In the genomic region with DNA sequence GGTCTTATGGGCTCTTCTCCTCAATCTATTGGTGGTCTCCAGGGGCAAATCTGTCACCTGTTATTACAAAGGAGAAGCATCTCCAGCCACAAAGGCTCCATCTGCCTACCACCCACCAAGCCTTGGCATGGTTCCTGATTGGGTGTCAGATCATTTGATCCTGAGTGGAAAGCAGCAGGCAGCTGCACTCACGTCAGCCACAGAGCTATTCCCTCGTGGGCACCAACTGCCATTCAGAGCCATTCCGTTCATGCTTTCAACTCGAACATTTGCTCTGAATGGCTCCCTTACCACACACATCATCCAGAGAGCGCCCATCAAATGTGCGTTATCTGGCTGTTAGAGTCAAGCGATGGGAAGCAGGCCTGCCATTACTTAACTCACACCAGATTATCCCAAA, we compare ENCODE assay signal across 10 mouse cellular contexts.
DNase-seq lines count a peak whose midpoint lies in the region; ATAC-seq and TF ChIP-seq lines count a peak whose summit lies in the region.
"Had no signal": no experiment of that assay in that cellular context is flagged by ENCODE, and none has a peak within 500 bp of the region (broad histone marks: within the 10 kb centered on the region; RNA-seq: fewer than 3 reads in every experiment).

No protein-coding gene starts in this region.

- TF ChIP-seq EP300 in lung, postnatal 0 days (IDR thresholded peaks at IDR 0.05): no peak

- no peak overlapping the region for H3K27ac ChIP-seq in lung, postnatal 0 days (ENCODE audit: low read length)
- no peak overlapping the region for H3K27ac ChIP-seq in cerebellum, adult 2 months (ENCODE audit: insufficient read depth, low read length)
- H3K27ac ChIP-seq in hindbrain, embryonic 16.5 days (ENCODE audit: low read depth, low read length): no peak overlapping the region
- no peak overlapping the region for H3K27ac ChIP-seq in neural tube, embryonic 12.5 days
- no peak overlapping the region for H3K27ac ChIP-seq in kidney, embryonic 16.5 days (ENCODE audit: low read length)
- H3K27ac ChIP-seq: limb, embryonic 15.5 days had no signal

- no peaks in the 10 kb centered on the region for H3K36me3 ChIP-seq in lung, postnatal 0 days (ENCODE audit: insufficient read depth, low read length)
- peaks cover 4% of the 10 kb centered on the region for H3K36me3 ChIP-seq in hindbrain, embryonic 16.5 days (ENCODE audit: control insufficient read depth, insufficient read depth, low read length)
- peaks cover 11% of the 10 kb centered on the region; the same call in 1 of the 2 replicates for H3K36me3 ChIP-seq in neural tube, embryonic 12.5 days
- H3K36me3 ChIP-seq in kidney, embryonic 16.5 days (ENCODE audit: insufficient read depth, low read length): no peaks in the 10 kb centered on the region
- H3K36me3 ChIP-seq: limb, embryonic 15.5 days had no signal

- no peak overlapping the region for H3K9ac ChIP-seq in lung, postnatal 0 days (replicated peaks; ENCODE audit: low read depth)
- no peak overlapping the region for H3K9ac ChIP-seq in hindbrain, embryonic 16.5 days (ENCODE audit: low read depth, low read length)
- no peak overlapping the region for H3K9ac ChIP-seq in neural tube, embryonic 12.5 days
- H3K9ac ChIP-seq in kidney, embryonic 16.5 days (replicated peaks; ENCODE audit: low read length): no peak overlapping the region
- H3K9ac ChIP-seq: limb, embryonic 15.5 days had no signal

- H3K4me2 ChIP-seq in lung, postnatal 0 days (replicated peaks; ENCODE audit: low read depth, low read length): no peak overlapping the region
- H3K4me2 ChIP-seq in hindbrain, embryonic 16.5 days (ENCODE audit: low read length): no peak overlapping the region
- no peak overlapping the region for H3K4me2 ChIP-seq in neural tube, embryonic 12.5 days (replicated peaks)
- no peak overlapping the region for H3K4me2 ChIP-seq in kidney, embryonic 16.5 days (replicated peaks; ENCODE audit: low read depth, low read length)
- H3K4me2 ChIP-seq: limb, embryonic 15.5 days had no signal

- no peaks in the 10 kb centered on the region for H3K9me3 ChIP-seq in lung, postnatal 0 days (ENCODE audit: low read length)
- no peaks in the 10 kb centered on the region for H3K9me3 ChIP-seq in hindbrain, embryonic 16.5 days (ENCODE audit: control insufficient read depth, low read length)
- H3K9me3 ChIP-seq in neural tube, embryonic 12.5 days: no peaks in the 10 kb centered on the region
- no peaks in the 10 kb centered on the region for H3K9me3 ChIP-seq in kidney, embryonic 16.5 days (ENCODE audit: low read length)
- H3K9me3 ChIP-seq: limb, embryonic 15.5 days had no signal

- DNase-seq in lung, postnatal 0 days (ENCODE audit: low spot score): peak; percentile 42
- no peak for DNase-seq in lung, adult 2 months
- peak; percentile 64 to 66 for DNase-seq in cerebellum, adult 2 months
- DNase-seq in left cerebral cortex, postnatal 10 days (ENCODE audit: extremely low spot score in 1 of 2, low spot score in 2 of 2): no peak
- DNase-seq in c-Kit-positive CD71-positive TER-119-positive erythroid progenitor cells, embryonic 14.5 days (ENCODE audit: low spot score): no peak

- 0 out of 2 replicates have a peak, but pooled peaks cover 2% of the 10 kb centered on the region for H3K4me1 ChIP-seq in lung, postnatal 0 days (ENCODE audit: insufficient read depth, low read depth, low read length)
- H3K4me1 ChIP-seq in lung, adult 2 months (ENCODE audit: control insufficient read depth, insufficient read depth, low read length): no peaks in the 10 kb centered on the region
- peaks cover 8% of the 10 kb centered on the region for H3K4me1 ChIP-seq in cerebellum, adult 2 months (ENCODE audit: control insufficient read depth, insufficient read depth, low read length)
- H3K4me1 ChIP-seq in hindbrain, embryonic 16.5 days (ENCODE audit: control insufficient read depth, insufficient read depth, low read depth, low read length): peaks cover 5% of the 10 kb centered on the region; the same call in 1 of the 2 replicates
- H3K4me1 ChIP-seq in neural tube, embryonic 12.5 days: peaks cover 4% of the 10 kb centered on the region; the same call in 1 of the 2 replicates
- H3K4me1 ChIP-seq in kidney, embryonic 16.5 days (ENCODE audit: insufficient read depth, low read length): peaks cover 7% of the 10 kb centered on the region; the same call in 1 of the 2 replicates
- H3K4me1 ChIP-seq: limb, embryonic 15.5 days had no signal

- ATAC-seq in lung, postnatal 0 days: peak; percentile 45
- ATAC-seq in hindbrain, embryonic 16.5 days: peak; percentile 76
- ATAC-seq in neural tube, embryonic 12.5 days (ENCODE audit: low FRiP score, low read depth): peak; percentile 78
- no peak for ATAC-seq in kidney, embryonic 16.5 days (ENCODE audit: low FRiP score, low TSS enrichment)

- 52% methylated on average over 7 of the region's 7 CpGs for WGBS in lung, postnatal 0 days
- WGBS in lung, adult 2 months: 68% methylated on average over 7 of the region's 7 CpGs
- WGBS in cerebellum, adult 2 months: 17% methylated on average over 7 of the region's 7 CpGs
- 23% methylated on average over 7 of the region's 7 CpGs for WGBS in hindbrain, embryonic 16.5 days
- 47% methylated on average over 7 of the region's 7 CpGs for WGBS in neural tube, embryonic 12.5 days
- 68% methylated on average over 7 of the region's 7 CpGs for WGBS in kidney, embryonic 16.5 days

- intact Hi-C loops in left cerebral cortex, postnatal 10 days (cut with DNase I): loop anchor here (10.0 kb wide), 1 partner anchor 117 kb away; no protein-coding TSS in a partner anchor

- H3K27me3 ChIP-seq in lung, postnatal 0 days (replicated peaks; ENCODE audit: insufficient read depth, low read length): no peaks in the 10 kb centered on the region
- no peaks in the 10 kb centered on the region for H3K27me3 ChIP-seq in cerebellum, adult 2 months (ENCODE audit: control insufficient read depth, insufficient read depth, low read length)
- H3K27me3 ChIP-seq in hindbrain, embryonic 16.5 days (replicated peaks; ENCODE audit: control insufficient read depth, insufficient read depth, low read length): no peaks in the 10 kb centered on the region
- H3K27me3 ChIP-seq in neural tube, embryonic 12.5 days (replicated peaks): no peaks in the 10 kb centered on the region
- no peaks in the 10 kb centered on the region for H3K27me3 ChIP-seq in kidney, embryonic 16.5 days (ENCODE audit: insufficient read depth, low read length)
- H3K27me3 ChIP-seq: limb, embryonic 15.5 days had no signal

- H3K4me3 ChIP-seq in lung, postnatal 0 days (ENCODE audit: low read depth, low read length): no peak overlapping the region
- H3K4me3 ChIP-seq in lung, adult 2 months (replicated peaks; ENCODE audit: extremely low read depth, low read depth, low read length): no peak overlapping the region
- no peak overlapping the region for H3K4me3 ChIP-seq in cerebellum, adult 2 months (replicated peaks; ENCODE audit: insufficient read depth, low read depth, low read length)
- H3K4me3 ChIP-seq in hindbrain, embryonic 16.5 days (ENCODE audit: low read length): no peak overlapping the region
- H3K4me3 ChIP-seq in neural tube, embryonic 12.5 days: no peak overlapping the region
- H3K4me3 ChIP-seq in kidney, embryonic 16.5 days (ENCODE audit: low read length): no peak overlapping the region
- H3K4me3 ChIP-seq: erythroblast, embryonic 14.5 days; limb, embryonic 15.5 days had no signal

- no peak for TF ChIP-seq POLR2A in lung, adult 2 months (IDR thresholded peaks at IDR 0.05; ENCODE audit: borderline replicate concordance, extremely low read depth, low read depth, low read length)
- no peak for TF ChIP-seq POLR2A in cerebellum, adult 2 months (IDR thresholded peaks at IDR 0.05; ENCODE audit: borderline replicate concordance, insufficient read depth, low read length)

- TF ChIP-seq CTCF in lung, postnatal 0 days (IDR thresholded peaks at IDR 0.05): no peak
- no peak for TF ChIP-seq CTCF in lung, adult 2 months (IDR thresholded peaks at IDR 0.05; ENCODE audit: insufficient read depth, low read length)
- TF ChIP-seq CTCF in cerebellum, adult 2 months (IDR thresholded peaks at IDR 0.05; ENCODE audit: borderline replicate concordance, insufficient read depth, low read depth, low read length): no peak

Comparison
In these comparisons a context has a peak if more than half of its experiments do, and no peak if none do; other contexts are left out.
1. DNase-seq: peak in lung, postnatal 0 days (single experiment) and cerebellum, adult 2 months (2 of 2); none in lung, adult 2 months (single experiment), left cerebral cortex, postnatal 10 days (0 of 2) and c-Kit-positive CD71-positive TER-119-positive erythroid progenitor cells, embryonic 14.5 days (single experiment).